Mouse (Mus musculus) cerebellum, adult 2 months (tissue): ENCODE data around the gene Nop58. TPM values are rescaled to one million over a fixed set of nuclear protein-coding genes. Genes with fewer than 3 reads are reported as not detected.
"Not testable (repeated sequence)": the region's sequence is repeated elsewhere in the genome, so short reads cannot be mapped to it uniquely, and the experiment has no call there.

Experiments used
- DNase-seq, 2 experiments: peaks; one replicate each; pipeline ENCODE4 v3.0.0; 2021
- H3K27ac ChIP-seq: fragments of 200-500 bp; 2 replicates; pipeline ENCODE4 v1.5.1; 2012; ENCODE audit warnings: low read length, control low read depth, inconsistent platforms; ENCODE audit not compliant: insufficient read depth
- H3K27me3 ChIP-seq: fragments of 200-500 bp; 2 replicates; pipeline ENCODE4 v1.6.1; 2012; ENCODE audit warnings: inconsistent platforms, mild to moderate bottlenecking, low read length, moderate library complexity; ENCODE audit not compliant: control insufficient read depth, insufficient read depth
- H3K4me1 ChIP-seq: fragments of 200-500 bp; 2 replicates; pipeline ENCODE4 v1.6.1; 2011; ENCODE audit warnings: low read length; ENCODE audit not compliant: control insufficient read depth, insufficient read depth
- H3K4me3 ChIP-seq: fragments of 200-500 bp; replicated peaks from 2 replicates; pipeline ENCODE3; 2011; ENCODE audit warnings: mild to moderate bottlenecking, low read depth, low read length, control low read depth; ENCODE audit not compliant: insufficient read depth
- CTCF ChIP-seq: fragments of 200-500 bp; IDR thresholded peaks from 2 replicates; pipeline ENCODE4 v1.5.1; 2011; ENCODE audit warnings: low read depth, mild to moderate bottlenecking, control low read depth, low read length, moderate library complexity, borderline replicate concordance; ENCODE audit not compliant: insufficient read depth
- POLR2A ChIP-seq: fragments of 200-500 bp; IDR thresholded peaks from 2 replicates; pipeline ENCODE4 v1.6.1; 2011; ENCODE audit warnings: low read length, control low read depth, borderline replicate concordance; ENCODE audit not compliant: insufficient read depth
- WGBS: fragments of 180-500 bp; shearing (Covaris S2); methylation state at CpG from one replicate; pipeline ENCODE4 v1.1.7; 2018; 5-methylcytosine and 5-hydroxymethylcytosine counted together
- polyA plus RNA-seq: library from polyadenylated mRNA; depleted of rRNA; stranded (reverse); fragments of >200 nt; gene quantifications from 2 replicates; pipeline ENCODE4 v1.2.3, GENCODE M21; 2012; rRNA removed

Nop58 gene
- 22.5 and 25.8 TPM in 2 replicates for polyA plus RNA-seq

GRCm38 (mm10) chr1:59684819-59685755 is at the start of gene Nop58:
Nop58 (plus strand) TSS chr1:59684971.
- DNase-seq: peak; percentile 89 to 94
- peaks cover 4% of the 10 kb centered on the region; the same call in 1 of the 2 replicates for H3K4me1 ChIP-seq
- no peaks in the 10 kb centered on the region for H3K27me3 ChIP-seq
- no peak for TF ChIP-seq CTCF
- peak; percentile 88 for TF ChIP-seq POLR2A
- H3K4me3 ChIP-seq: peak within 1 kb of the TSS; percentile 94
- under 1% methylated on average over 49 of the region's 49 CpGs for WGBS
- peak within 1 kb of the TSS; percentile 66; the same call in 1 of the 2 replicates for H3K27ac ChIP-seq

- no peak for TF ChIP-seq POLR2A
- TF ChIP-seq CTCF: no peak
- WGBS: 80% methylated on average over 1 of the region's 1 CpGs
- Histone ChIP-seq H3K4me1 (no peaks in the 10 kb centered on the region), H3K27me3 (no peaks in the 10 kb centered on the region), H3K4me3 (no peak overlapping the region), H3K27ac (no peak overlapping the region)
- DNase-seq: no peak
Observed at GRCm38 (mm10) chr1:59636349-59636748, 48.4 kb upstream of the Nop58 start.

GRCm38 (mm10) chr1:59638371-59638770 is 46.4 kb upstream of the Nop58 start:
- no peak overlapping the region for H3K27ac ChIP-seq
- DNase-seq: no peak
- no peak overlapping the region for H3K4me3 ChIP-seq
- no peak for TF ChIP-seq POLR2A
- H3K27me3 ChIP-seq: no peaks in the 10 kb centered on the region
- WGBS: 90% methylated on average over 3 of the region's 3 CpGs
- H3K4me1 ChIP-seq: no peaks in the 10 kb centered on the region

- Histone ChIP-seq H3K4me1 (no peaks in the 10 kb centered on the region), H3K27ac (no peak overlapping the region), H3K27me3 (no peaks in the 10 kb centered on the region), H3K4me3 (no peak overlapping the region)
- TF ChIP-seq CTCF: no peak
- no peak for TF ChIP-seq POLR2A
- no peak for DNase-seq
- WGBS: 97% methylated on average over 1 of the region's 1 CpGs
Observed at GRCm38 (mm10) chr1:59642488-59642887, 42.3 kb upstream of the Nop58 start.

DNA sequence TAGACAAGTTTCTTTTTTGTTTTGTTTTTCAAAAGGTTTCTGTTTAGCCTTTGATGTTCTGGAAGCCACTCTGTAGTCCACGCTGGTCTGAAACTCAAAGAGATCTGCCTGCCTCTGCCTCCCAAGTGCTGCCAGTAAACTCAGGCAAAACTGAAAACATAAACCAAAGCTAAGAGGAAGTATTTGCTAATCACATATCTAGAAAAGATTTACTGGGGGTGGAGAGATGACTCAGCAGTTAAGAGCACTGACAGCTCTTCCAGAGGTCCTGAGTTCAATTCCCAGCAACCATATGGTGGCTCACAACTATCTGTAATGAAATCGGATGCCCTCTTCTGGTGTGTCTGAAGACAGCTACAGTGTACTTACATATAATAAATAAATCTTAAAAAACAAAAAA is 38.3 kb upstream of the Nop58 start:
- DNase-seq, H3K4me3 ChIP-seq, H3K27ac ChIP-seq, H3K27me3 ChIP-seq, H3K4me1 ChIP-seq: not testable (repeated sequence)
- WGBS: 97% methylated on average over 2 of the region's 2 CpGs

- 93% methylated on average over 3 of the region's 3 CpGs for WGBS
Observed at GRCm38 (mm10) chr1:59651201-59651819, 33.5 kb upstream of the Nop58 start.

GRCm38 (mm10) chr1:59653243-59653911 is 31.4 kb upstream of the Nop58 start:
- no peak for TF ChIP-seq POLR2A
- TF ChIP-seq CTCF: no peak
- WGBS: 91% methylated on average over 3 of the region's 3 CpGs
- H3K27ac ChIP-seq: no peak overlapping the region
- H3K4me1 ChIP-seq: no peaks in the 10 kb centered on the region; the same call in 1 of the 2 replicates
- no peak for DNase-seq
- no peak overlapping the region for H3K4me3 ChIP-seq
- no peaks in the 10 kb centered on the region for H3K27me3 ChIP-seq

More at GRCm38 (mm10) chr1:59651201-59651819, 33.5 kb upstream of the Nop58 start:
- TF ChIP-seq CTCF (no peak), POLR2A (no peak)
- Histone ChIP-seq H3K27ac (no peak overlapping the region), H3K27me3 (no peaks in the 10 kb centered on the region), H3K4me3 (no peak overlapping the region), H3K4me1 (no peaks in the 10 kb centered on the region; the same call in 1 of the 2 replicates)
- no peak for DNase-seq
